Mouse (Mus musculus) heart, postnatal 4 days (tissue): Measurements from ENCODE around the gene Rrp8. TPM values are rescaled to one million over a fixed set of nuclear protein-coding genes. Genes with fewer than 3 reads are reported as not detected.
"Not testable (repeated sequence)": the region's sequence is repeated elsewhere in the genome, so short reads cannot be mapped to it uniquely, and the experiment has no call there.

ENCODE experiments used
- DNase-seq: peaks from one replicate; pipeline ENCODE4 v3.0.0; 2021
- total RNA-seq, 2 experiments: library from RNA; stranded (reverse); gene quantifications; 2 replicates each; pipeline ENCODE4 v1.2.3; 2021

The Rrp8 gene
- total RNA-seq, 2 experiments from 2014 or later = 15.1 to 17.8 TPM

DNA sequence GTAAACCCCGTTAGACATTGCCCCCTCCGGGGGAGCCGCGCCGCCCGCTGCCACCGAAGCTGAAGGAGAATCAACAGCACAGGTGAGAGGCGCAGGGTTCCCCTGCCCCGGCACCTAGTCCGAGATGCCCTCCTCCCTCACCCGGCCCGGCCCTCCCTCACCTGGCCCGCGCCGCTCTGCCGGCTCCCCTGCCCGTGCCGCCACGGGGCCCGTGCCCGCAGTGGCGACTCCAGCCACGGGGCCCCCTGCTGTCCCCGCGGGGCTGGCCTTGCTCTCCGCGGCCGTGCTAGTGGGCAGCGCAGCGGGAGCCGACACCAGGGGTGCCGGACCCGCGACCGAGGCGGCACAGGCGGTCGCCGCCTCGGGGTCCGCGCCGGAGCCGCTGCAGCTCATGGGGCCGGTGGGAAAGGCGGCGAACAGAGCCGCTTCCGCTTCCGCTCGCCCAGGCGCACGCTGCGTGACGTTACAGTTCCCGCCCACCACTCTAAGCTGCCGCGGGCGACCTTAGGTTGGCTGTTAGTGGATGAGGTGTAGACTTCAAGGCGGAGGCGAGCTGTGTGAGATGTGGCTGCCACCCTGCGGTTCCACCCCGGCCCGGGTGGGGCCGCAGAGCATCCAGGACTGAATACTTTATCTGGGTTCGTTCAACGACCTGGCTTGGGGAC, 6.9 kb upstream of the Rrp8 start, which contains the start of gene Taf10:
Taf10 (minus strand) TSS at position 436 of the 665 bp plus-strand sequence.
- peak; percentile 90 for DNase-seq

DNA sequence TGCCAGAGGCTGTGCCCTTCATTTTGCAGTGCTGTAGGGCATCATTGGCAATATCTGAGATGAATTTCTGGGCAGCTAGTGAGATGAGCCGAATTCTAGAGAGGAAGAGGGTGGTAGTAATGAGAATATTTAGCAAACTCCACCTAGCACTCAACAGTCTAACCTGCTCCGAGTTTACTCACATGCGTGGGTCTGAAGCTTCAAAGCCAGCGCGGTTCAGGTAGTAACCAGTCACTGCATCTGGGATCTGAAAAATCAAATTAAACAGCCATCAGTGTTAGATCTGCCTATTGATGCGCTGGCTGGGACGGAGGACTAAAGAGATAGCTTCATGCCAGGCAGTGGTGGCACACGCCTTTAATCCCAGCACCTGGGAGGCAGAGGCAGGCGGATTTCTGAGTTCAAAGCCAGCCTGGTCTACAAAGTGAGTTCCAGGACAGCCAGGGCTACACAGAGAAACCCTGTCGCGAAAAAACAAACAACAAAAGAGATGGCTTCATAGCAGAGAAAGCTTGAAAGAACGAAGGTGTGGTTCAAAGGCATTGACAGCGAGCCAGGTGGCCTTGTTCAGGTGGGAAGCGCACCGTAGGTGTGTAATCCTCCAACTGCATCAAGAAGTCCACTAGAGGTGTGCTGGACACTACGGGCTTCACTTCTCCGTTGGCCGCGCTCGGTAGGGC, 6.2 kb upstream of the Rrp8 start:
- DNase-seq = not testable (repeated sequence)

- not testable (repeated sequence) for DNase-seq
These were observed 5.5 kb upstream of the Rrp8 start for GRCm38 (mm10) chr7:105742539-105743215.

DNA sequence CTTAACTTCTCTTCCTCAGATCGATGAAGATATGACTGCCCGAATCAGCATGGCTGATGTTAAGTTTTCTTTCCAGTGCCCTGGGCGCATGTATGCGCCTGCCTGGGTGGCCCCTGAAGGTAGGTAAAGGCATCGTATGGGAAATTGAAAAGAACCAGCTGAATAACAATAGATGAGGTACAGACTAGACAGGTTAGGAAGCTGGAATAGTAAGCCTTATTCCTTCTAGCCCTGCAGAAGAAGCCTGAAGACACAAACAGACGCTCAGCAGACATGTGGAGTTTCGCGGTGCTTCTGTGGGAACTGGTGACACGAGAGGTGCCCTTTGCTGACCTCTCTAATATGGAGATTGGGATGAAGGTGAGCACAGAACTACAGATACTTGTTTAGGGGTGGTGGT, 4.8 kb upstream of the Rrp8 start:
- DNase-seq = no peak

GRCm38 (mm10) chr7:105740851-105741250, 3.7 kb upstream of the Rrp8 start:
- no peak for DNase-seq

- DNase-seq = no peak
These were observed 3.1 kb upstream of the Rrp8 start for GRCm38 (mm10) chr7:105740089-105740795.

DNA sequence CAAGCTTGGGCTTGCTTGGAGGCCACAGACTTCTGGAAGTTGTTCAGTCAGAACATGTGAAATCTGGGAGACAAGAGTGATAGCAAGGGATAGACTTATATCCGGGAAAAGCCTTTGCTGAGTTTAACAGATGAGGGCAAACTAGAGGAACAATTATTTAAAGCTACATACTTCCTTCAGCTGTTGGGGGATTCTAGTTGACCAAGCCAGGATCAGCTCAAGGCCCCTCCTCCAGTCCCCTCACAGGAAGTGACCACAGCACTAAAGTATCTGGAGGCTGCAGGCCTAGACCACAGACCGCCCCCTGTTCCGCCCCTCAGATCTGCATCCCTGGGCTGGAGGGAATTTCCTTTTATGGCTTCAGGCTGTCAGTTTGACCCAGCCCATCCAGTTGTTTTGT, 1.8 kb upstream of the Rrp8 start:
- DNase-seq = peak; percentile 81

DNA sequence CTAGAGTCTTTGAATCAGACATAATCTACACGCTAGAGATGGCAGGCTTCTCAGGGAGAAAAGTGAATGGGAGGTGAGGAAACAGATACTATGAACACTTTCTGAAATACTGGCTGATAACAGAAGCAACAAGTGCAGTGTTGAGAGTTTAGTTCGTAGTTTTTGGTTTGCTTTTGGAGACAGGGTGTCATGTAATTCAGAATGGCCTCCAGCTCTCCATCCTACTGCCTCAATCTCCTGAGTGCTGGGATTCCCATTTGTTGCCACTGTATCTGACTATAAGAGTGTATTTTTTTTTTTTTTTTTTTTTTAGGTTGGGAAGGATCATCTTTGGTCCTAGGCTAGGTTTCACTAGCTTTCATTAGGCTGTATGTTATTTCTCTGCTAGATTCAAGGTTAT, 1.1 kb upstream of the Rrp8 start:
- no peak for DNase-seq

DNA sequence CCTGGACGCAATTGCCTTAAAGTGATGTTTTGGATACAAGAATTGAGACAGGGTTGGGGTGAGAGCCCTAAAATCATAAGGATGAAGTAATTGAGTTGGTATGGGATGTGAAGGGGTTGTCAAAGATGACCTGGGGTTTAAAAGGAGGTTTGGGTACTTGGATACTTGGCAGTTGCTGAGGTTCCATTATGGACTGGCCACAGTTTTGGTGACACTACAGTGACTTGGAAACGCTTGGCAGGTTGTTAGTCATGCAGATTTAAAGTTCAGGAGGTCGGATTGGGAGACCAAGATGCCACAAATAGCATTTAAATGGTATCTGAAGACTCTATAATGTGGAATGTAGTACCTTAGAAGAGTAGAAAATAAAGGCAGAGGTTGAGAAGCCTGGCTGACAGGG, 463 bp upstream of the Rrp8 start:
- no peak for DNase-seq

- DNase-seq = peak; percentile 95
These were observed 802 bp downstream of the Rrp8 start, which contains the start of gene Ilk for GRCm38 (mm10) chr7:105736264-105736901. Gene Ilk (plus strand): TSS chr7:105736592.

- not testable (repeated sequence) for DNase-seq
These were observed 1.7 kb downstream of the Rrp8 start for GRCm38 (mm10) chr7:105735464-105735863.

- no peak for DNase-seq
These were observed 2.4 kb downstream of the Rrp8 start for GRCm38 (mm10) chr7:105734826-105735225.

DNA sequence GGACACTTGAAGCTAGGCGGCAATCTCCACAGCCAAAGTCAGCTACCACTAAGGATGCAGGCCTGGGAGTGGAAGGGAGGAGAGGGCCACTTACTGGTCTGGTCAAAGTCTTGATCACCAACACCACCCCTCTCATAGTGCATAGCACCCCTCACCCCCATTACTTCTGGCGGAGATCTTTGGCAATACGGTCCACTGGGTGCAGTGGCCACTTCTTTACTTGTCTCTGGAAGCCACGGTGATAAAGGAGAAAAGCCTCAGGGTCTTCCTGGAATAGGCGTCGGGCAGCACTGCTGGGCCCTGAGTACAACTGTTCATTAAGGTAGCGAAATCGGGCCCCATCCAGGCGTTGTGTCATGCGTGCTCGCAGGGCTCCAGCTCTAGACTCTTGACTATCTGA, 3.3 kb downstream of the Rrp8 start:
- DNase-seq = no peak

DNA sequence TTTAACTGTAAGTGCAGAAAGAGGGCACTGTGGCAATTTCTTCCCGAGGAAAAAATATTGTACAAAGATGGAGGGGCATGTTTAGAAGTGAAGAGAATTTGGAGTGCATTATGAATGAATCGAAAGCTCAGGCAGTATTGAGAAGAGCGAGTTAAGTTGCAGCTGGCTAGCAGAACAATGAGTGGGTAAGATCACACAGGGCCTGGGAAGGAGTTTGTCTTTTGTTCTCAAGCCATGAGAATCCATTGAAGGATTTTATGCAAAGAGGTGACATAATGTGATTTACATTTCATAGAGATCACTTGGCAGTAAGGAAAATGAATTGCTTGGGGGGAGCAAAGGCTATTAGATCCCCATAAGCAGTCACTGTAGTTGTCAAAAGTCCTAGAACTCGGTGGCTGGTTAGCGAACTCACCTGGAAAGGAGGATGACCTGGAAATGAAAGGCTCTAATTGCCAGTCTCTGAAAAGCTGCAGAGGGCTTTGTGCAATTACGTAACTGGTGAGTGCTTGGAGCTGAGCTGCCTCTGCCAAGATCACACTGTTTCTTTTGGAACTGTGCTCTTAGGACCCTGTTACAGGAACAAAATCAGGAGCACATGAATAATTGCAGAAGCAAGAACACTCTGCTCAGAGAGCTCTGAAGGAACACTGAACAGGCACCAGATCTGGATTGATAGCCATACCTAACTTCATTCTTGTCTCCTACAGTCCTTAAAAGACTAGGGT, 8.3 kb downstream of the Rrp8 start:
- DNase-seq = no peak

DNA sequence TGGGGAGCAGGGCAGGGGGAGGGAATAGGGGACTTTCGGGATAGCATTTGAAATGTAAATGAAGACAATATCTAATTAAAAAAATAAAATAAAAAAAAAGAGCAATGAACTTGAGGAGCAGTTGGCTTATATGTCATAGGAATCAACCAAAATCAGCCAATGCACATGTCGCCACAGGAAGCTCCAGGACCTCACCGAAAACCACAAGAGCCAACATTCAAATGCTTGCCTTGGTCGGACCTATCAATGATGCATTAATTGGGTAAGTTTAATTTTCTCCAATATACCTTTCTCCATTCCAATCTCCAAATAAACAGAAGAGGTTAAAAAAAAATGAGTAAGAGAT, 10.2 kb downstream of the Rrp8 start:
- DNase-seq = no peak

GRCm38 (mm10) chr7:105726144-105726979, 10.8 kb downstream of the Rrp8 start:
- DNase-seq = peak; percentile 52

DNA sequence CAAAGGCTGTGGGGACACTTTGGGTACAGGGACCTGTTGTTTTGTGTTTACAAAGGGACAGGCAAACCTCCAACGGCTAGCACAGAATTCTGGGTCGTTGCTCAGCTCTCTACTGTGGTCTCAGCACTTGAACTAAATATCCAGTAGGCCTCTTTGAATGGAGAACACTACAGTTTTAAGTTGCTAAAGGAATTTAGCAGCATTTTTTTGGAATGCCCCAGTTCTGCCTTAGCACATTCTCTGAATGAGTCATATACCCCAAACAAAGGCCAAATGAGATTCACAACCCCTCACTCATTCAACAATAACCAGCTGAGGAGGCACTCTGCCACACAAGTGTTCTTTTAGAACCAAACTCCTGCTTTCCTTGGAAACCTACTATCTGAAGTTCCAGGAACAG, 15.3 kb downstream of the Rrp8 start:
- no peak for DNase-seq

DNA sequence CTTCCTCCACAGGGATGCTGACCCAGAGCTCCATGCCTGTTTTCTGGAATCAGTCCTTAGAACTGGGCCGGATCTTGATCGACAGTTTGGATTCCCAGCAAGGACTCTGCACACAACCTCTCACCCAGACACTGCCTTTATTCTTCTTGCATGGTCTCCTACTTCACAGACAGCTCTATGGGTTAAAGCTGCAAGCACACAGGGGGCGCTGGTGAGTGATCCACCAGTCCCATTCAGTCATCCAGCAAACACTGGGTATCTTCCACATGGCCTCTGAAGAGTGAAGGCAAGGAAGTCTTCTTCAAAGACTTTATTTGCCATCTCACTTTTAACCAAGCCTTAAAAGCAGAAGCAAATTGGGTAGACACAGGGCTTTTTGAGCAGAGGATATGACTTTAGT, 21.8 kb downstream of the Rrp8 start:
- DNase-seq = no peak

- DNase-seq = no peak
These were observed 28.5 kb downstream of the Rrp8 start for GRCm38 (mm10) chr7:105708733-105709132.

DNA sequence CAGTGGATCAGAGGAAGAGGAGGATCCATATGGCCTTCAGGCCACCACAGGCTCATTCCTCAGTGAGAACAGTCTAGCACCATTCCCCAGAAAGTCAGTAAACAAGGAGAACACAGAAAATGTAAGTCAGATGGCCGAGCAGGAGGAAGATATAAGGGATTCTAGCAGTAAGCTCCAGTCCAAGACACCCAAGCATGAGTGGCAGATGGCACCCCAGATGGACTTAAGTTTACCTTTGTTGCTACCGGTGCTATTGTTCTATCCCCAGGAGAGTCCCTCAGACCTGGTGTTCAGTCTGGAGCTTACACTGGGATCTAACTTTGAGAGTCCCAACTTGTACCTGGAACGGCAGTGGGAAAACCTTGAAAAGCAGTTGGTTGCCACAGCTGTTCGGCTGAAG, 33.4 kb downstream of the Rrp8 start:
- no peak for DNase-seq

GRCm38 (mm10) chr7:105703184-105703583, 34.0 kb downstream of the Rrp8 start:
- no peak for DNase-seq
